Mouse (Mus musculus) testis, adult 2 months (tissue): ENCODE data around the gene Hagh.

ENCODE experiments used
- CTCF ChIP-seq: fragments of 200-500 bp; IDR thresholded peaks from 2 replicates; pipeline ENCODE4 v1.5.1; 2012; ENCODE audit warnings: low read depth, mild to moderate bottlenecking, inconsistent platforms, low read length, moderate library complexity; ENCODE audit not compliant: control insufficient read depth, insufficient read depth, insufficient replicate concordance
- POLR2A ChIP-seq: fragments of 200-500 bp; IDR thresholded peaks from 2 replicates; pipeline ENCODE4 v1.6.1; 2012; ENCODE audit warnings: low read depth, mild to moderate bottlenecking, inconsistent platforms, low read length, moderate library complexity; ENCODE audit not compliant: control insufficient read depth

GRCm38 (mm10) chr17:24897600-24897999, 57.7 kb downstream of the Hagh start:
- TF ChIP-seq CTCF (no peak), POLR2A (peak; percentile 58; the same call in 1 of the 2 replicates)
